9 mouse cellular contexts compared by ENCODE assay signal in genomic region chr17:28015068-28015730, GRCm38 (mm10).
A peak's percentile ranks its signal among the peaks of the same experiment; 100 is the strongest.
DNase-seq lines count a peak whose midpoint lies in the region; ATAC-seq and TF ChIP-seq lines count a peak whose summit lies in the region.
"Had no signal": no experiment of that assay in that cellular context is flagged by ENCODE, and none has a peak within 500 bp of the region (broad histone marks: within the 10 kb centered on the region; RNA-seq: fewer than 3 reads in every experiment).

No protein-coding gene starts in this region.

- peak; percentile 21 for TF ChIP-seq CTCF in layer of hippocampus, adult 2 months (conservative IDR thresholded peaks at IDR 0.05)

- peaks cover 88% of the 10 kb centered on the region for H3K4me1 ChIP-seq in heart, embryonic 13.5 days
- peaks cover 27% of the 10 kb centered on the region for H3K4me1 ChIP-seq in limb, embryonic 14.5 days (ENCODE audit: control insufficient read depth, insufficient read depth, low read length)
- peaks cover 73% of the 10 kb centered on the region for H3K4me1 ChIP-seq in midbrain, embryonic 13.5 days (replicated peaks)

- peak overlapping the region; percentile 62; the same call in 1 of the 2 replicates for H3K27ac ChIP-seq in layer of hippocampus, adult 2 months
- peak overlapping the region; percentile 89 for H3K27ac ChIP-seq in heart, embryonic 13.5 days (replicated peaks)
- peak overlapping the region; percentile 40 for H3K27ac ChIP-seq in limb, embryonic 14.5 days (replicated peaks; ENCODE audit: low read depth, low read length)
- H3K27ac ChIP-seq in midbrain, embryonic 13.5 days: peak overlapping the region; percentile 55; the same call in 1 of the 2 replicates

- H3K36me3 ChIP-seq in heart, embryonic 13.5 days: peaks cover 4% of the 10 kb centered on the region; the same call in 1 of the 2 replicates
- peaks cover 9% of the 10 kb centered on the region for H3K36me3 ChIP-seq in limb, embryonic 14.5 days (ENCODE audit: control insufficient read depth, insufficient read depth, low read length)
- H3K36me3 ChIP-seq in midbrain, embryonic 13.5 days: peaks cover 5% of the 10 kb centered on the region; the same call in 1 of the 2 replicates

- DNase-seq in layer of hippocampus, adult 2 months (ENCODE audit: low spot score in 2 of 2): no peak
- no peak for DNase-seq in layer of hippocampus, adult 11-12 months (ENCODE audit: low spot score)
- no peak for DNase-seq in limb, embryonic 14.5 days (ENCODE audit: low spot score)
- DNase-seq in layer of hippocampus, adult 8-10 months (ENCODE audit: low spot score in 2 of 2): no peak
- DNase-seq in left cerebral cortex, adult 8-10 months (ENCODE audit: low spot score in 2 of 2): no peak

- peak overlapping the region; percentile 8; the same call in 1 of the 2 replicates for H3K9ac ChIP-seq in heart, embryonic 13.5 days
- H3K9ac ChIP-seq in limb, embryonic 14.5 days (ENCODE audit: low read depth, low read length, severe bottlenecking): no peak overlapping the region
- 0 out of 2 replicates have a peak overlapping the region, but pooled peaks have one; percentile 0 for H3K9ac ChIP-seq in midbrain, embryonic 13.5 days (replicated peaks)

- no peak overlapping the region for H3K4me3 ChIP-seq in layer of hippocampus, adult 2 months
- H3K4me3 ChIP-seq in heart, embryonic 13.5 days: no peak overlapping the region
- no peak overlapping the region for H3K4me3 ChIP-seq in limb, embryonic 14.5 days (replicated peaks; ENCODE audit: low read length)
- H3K4me3 ChIP-seq in midbrain, embryonic 13.5 days (replicated peaks): no peak overlapping the region

- no peak overlapping the region for H3K4me2 ChIP-seq in heart, embryonic 13.5 days
- H3K4me2 ChIP-seq in limb, embryonic 14.5 days (replicated peaks; ENCODE audit: low read depth, low read length, severe bottlenecking): no peak overlapping the region
- no peak overlapping the region for H3K4me2 ChIP-seq in midbrain, embryonic 13.5 days (replicated peaks)

- WGBS in heart, embryonic 13.5 days: 55% methylated on average over 17 of the region's 17 CpGs
- WGBS in limb, embryonic 14.5 days: 74% methylated on average over 17 of the region's 17 CpGs
- 85% methylated on average over 17 of the region's 17 CpGs for WGBS in midbrain, embryonic 13.5 days

- no peaks in the 10 kb centered on the region for H3K27me3 ChIP-seq in heart, embryonic 13.5 days (replicated peaks)
- H3K27me3 ChIP-seq in limb, embryonic 14.5 days (ENCODE audit: control insufficient read depth, insufficient read depth, low read length): no peaks in the 10 kb centered on the region
- H3K27me3 ChIP-seq in midbrain, embryonic 13.5 days: no peaks in the 10 kb centered on the region

- ATAC-seq in heart, embryonic 13.5 days (ENCODE audit: extremely low read depth, insufficient number of reproducible peaks, low FRiP score, low TSS enrichment): 0 out of 2 replicates have a peak, but pooled peaks have one; percentile 44
- no peak for ATAC-seq in limb, embryonic 14.5 days (ENCODE audit: low FRiP score, low read depth)
- no peak for ATAC-seq in midbrain, embryonic 13.5 days
- no peak for ATAC-seq in erythroid progenitor cell, adult 5-6 weeks (replicated peaks; ENCODE audit: low FRiP score, poor library complexity, severe bottlenecking)

- no peaks in the 10 kb centered on the region for H3K9me3 ChIP-seq in heart, embryonic 13.5 days
- no peaks in the 10 kb centered on the region for H3K9me3 ChIP-seq in limb, embryonic 14.5 days (ENCODE audit: control insufficient read depth, low read length)
- H3K9me3 ChIP-seq in midbrain, embryonic 13.5 days: no peaks in the 10 kb centered on the region
- H3K9me3 ChIP-seq: G1E had no signal

- TF ChIP-seq POLR2A in limb, embryonic 14.5 days (IDR thresholded peaks at IDR 0.05; ENCODE audit: borderline replicate concordance, extremely low read depth, insufficient read depth, insufficient read length): no peak
